Mouse (Mus musculus) embryonic stem cell, embryonic (primary cell): Measurements from ENCODE around the gene Foxp1.

Source experiments
- CTCF ChIA-PET, 4 experiments: fragments of 300-600 bp in 2 of 4; fragments of 350-600 bp in 2 of 4; sonication (Branson Sonifier 250); formaldehyde crosslinking; loops; one replicate each; lab custom pipeline; 2022; ENCODE audit warnings: inconsistent platforms in 2 of 4; lab: Charles Lee
- POLR2A ChIA-PET, 4 experiments: fragments of 300-600 bp in 2 of 4; fragments of 350-600 bp in 2 of 4; sonication (Branson Sonifier 250); formaldehyde crosslinking; loops; one replicate each; lab custom pipeline; 2022; ENCODE audit warnings: antibody characterized with exemption in 4 of 4, inconsistent platforms in 1 of 4; lab: Charles Lee

Foxp1 gene

DNA sequence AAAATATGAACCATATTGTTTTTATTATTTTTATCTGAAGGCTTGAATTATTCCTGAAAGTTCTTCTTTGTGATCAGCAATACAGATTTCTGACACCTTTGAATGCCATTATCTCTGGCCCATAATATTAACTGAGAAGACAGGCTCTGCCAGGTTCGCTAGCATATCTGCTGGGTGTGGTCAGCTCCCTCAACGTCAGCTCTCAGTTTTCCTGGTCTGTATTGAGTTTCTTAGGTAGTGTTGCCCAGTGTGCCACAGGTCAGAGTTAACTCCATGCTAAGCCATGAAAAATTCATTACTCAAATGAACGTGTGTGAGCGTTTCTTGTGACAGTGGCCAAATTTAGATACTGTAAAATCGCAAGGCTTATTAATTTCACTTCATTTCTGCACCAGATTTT, 26.4 kb downstream of the Foxp1 start:
- ChIA-PET POLR2A (interaction anchor here in 2 of 4 experiments (0.6 to 1.0 kb wide), 3 partner anchors 17 to 722 kb away, joined by 3 to 5 read pairs (median 4); no protein-coding TSS in a partner anchor), CTCF (interaction anchor here in 1 of 4 experiments (0.7 kb wide), 1 partner anchor 296 kb away, joined by 3 read pairs; no protein-coding TSS in a partner anchor)

DNA sequence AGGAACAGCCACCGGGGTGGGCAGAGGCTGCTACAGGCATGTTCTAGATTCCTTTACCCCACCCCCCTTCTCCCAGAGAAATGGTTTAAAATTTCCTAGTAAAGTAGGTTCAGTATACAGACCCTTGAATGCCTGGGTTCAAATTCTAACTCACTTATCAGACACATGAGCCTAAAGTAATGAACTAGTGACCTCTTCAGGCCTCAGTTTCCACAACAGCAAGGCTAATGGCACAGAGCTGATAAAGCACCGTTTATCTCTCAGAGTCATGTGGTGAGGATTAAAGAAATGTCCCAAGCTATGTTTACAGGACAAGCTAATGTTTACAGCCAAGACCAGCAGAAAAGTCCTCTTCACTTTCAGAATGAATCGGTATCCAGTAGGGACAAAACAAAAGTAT, 29.6 kb downstream of the Foxp1 start:
- ChIA-PET CTCF (interaction anchor here in 1 of 4 experiments (0.8 kb wide), 1 partner anchor 12 kb away, joined by 3 read pairs; no protein-coding TSS in a partner anchor), POLR2A (no interaction called here)

GRCm38 (mm10) chr6:99491979-99492544, 30.5 kb downstream of the Foxp1 start:
- POLR2A ChIA-PET: no interaction called here
- CTCF ChIA-PET: no interaction called here

DNA sequence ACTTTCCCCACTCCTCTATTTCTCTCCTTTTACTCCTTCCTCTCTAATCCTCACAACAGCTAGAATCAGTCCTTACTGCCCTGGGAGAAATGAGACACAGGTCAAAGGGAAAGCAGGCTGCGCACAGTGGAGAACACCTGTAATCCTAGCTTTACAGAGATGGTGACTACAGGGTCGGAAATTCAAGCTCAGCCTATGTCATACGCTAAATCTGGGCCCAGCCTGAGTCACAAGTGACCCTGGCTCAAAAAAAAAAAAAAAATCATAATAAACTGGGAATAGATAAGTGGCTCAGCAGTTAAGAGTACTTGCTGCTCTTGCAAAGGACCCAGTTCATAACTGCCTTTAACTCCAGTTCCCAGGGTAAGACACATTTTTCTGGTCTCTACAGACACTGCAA, 31.4 kb downstream of the Foxp1 start:
- ChIA-PET CTCF (no interaction called here), POLR2A (no interaction called here)

DNA sequence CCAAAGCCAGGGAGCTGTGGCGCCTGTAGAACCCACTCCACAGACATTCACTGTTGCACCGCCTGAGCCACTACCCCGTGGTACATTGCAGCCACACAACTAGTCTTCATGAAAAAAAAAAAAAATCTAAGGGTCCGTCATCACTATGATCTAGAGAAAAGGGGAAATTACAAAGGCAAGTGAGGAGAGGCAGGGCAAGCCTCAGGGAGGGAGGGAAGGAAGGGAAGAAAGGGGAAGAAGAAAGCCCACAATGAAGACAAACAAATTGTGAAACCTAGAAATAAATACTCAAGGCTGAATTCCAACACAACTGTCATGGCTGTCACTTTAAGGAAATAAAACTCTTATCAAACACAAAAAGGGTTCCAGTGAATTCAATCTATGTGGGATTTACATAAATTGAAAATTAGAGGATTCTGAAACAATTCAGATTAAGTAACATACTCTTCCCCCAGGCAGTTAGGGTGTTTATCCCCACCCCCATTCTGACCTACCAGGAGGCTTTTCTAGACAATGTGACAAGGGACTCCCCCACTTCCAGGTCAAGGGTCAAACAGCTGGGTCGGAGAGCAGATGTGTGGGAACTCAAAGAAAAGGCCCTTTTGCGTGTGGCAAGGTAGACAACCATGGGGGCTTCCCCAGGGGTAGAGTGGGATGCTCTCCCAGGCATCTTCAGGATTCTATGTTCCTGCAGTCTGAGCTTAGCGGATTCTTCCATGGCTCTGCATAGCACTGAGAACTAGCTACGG, 32.4 kb downstream of the Foxp1 start:
- POLR2A ChIA-PET: no interaction called here
- CTCF ChIA-PET: interaction anchor here in 2 of 4 experiments (0.6 to 0.7 kb wide), 2 partner anchors 57 to 959 kb away, joined by 3 read pairs; no protein-coding TSS in a partner anchor

DNA sequence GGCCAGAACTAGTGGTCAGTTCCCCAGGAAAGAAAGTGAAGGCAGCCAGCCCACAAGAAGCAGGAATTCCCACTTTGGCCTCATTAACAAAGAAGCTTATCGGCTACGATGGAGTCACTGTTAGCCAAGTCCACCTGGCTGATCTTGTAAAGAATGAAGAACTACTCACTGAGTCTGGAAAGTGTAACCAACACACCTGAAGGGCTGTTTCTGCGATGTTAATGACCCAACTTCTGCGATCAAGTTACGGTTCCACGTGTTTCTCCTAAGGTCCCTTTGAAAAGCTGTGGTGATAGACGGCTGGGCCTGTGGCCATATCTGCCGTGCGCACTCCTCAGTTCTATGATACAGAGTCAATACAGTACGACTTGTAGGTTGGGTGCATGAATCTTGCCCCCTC, 33.1 kb downstream of the Foxp1 start:
- ChIA-PET POLR2A (no interaction called here), CTCF (interaction anchor here in 2 of 4 experiments (0.6 to 0.7 kb wide), 2 partner anchors 57 to 958 kb away, joined by 3 read pairs; no protein-coding TSS in a partner anchor)

GRCm38 (mm10) chr6:99485884-99486640, 36.5 kb downstream of the Foxp1 start:
- CTCF ChIA-PET: interaction anchor here in 1 of 4 experiments (1.3 kb wide), 1 partner anchor 57 kb away, joined by 3 read pairs; no protein-coding TSS in a partner anchor

GRCm38 (mm10) chr6:99485217-99485883, 37.2 kb downstream of the Foxp1 start:
- ChIA-PET CTCF (interaction anchor here in 1 of 4 experiments (1.3 kb wide), 1 partner anchor 58 kb away, joined by 3 read pairs; no protein-coding TSS in a partner anchor), POLR2A (interaction anchor here in 1 of 4 experiments (0.6 kb wide), 1 partner anchor 36 kb away, joined by 3 read pairs; no protein-coding TSS in a partner anchor)

More at GRCm38 (mm10) chr6:99485884-99486640, 36.5 kb downstream of the Foxp1 start:
- POLR2A ChIA-PET: no interaction called here

DNA sequence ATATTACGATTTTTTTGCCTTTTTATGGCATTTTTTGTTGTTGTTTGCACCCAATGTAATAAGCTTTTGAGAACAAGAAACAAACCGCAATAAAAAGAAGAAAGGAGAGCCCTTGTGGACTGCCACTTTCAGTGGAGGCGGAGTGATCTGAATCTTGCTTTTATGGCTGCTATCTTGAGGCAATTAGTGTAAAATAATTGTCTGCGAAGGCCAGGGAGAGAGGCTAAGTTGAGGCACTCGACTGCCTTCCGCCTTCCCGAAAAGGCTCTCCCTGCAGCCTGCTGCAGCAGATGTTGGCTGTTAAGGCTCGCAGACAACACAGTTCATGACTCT, 37.7 kb downstream of the Foxp1 start:
- ChIA-PET POLR2A (interaction anchor here in 1 of 4 experiments (0.6 kb wide), 1 partner anchor 36 kb away, joined by 3 read pairs; no protein-coding TSS in a partner anchor), CTCF (no interaction called here)

DNA sequence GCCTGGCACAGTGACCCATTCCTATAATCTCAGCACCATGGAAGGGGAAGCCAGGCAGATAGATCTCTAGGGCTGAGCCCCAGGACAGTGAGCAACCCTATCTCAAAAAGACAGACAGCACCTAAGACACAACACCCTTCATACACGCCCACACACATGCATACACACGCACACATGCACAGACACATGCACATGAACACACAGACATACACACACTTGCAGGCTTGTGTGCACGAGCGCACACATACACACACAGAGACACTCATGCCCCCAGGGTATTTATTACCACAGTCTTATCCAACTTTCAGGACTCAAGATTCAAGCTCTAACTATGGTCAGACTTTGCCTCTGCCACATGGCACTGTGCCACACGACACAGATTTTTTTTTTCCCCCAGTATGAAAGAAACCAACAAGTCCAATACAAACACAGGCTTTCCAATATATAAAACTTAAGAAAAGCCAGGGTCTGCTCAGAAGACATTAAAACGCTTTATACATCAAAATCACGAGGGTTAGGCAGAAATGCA, 38.3 kb downstream of the Foxp1 start:
- CTCF ChIA-PET: no interaction called here
- POLR2A ChIA-PET: no interaction called here

DNA sequence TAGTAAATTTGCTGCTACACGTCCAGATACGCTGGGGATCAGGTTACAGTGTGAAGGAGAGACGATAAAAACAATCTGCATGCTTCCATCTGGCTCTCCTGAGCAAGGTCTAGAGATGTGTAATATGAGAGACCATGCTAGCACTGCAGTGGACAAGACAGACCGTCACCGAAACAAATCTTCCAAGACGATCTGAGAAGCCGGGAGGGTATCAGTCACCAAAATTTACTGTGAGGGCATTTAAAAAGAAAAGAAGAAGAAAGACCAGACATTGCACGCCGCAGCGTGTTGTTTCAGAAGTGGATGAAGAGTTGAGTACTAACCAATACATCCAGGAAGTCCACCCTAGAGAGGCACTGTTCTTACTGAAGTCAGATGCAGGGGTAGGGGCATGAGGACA, 39.0 kb downstream of the Foxp1 start:
- CTCF ChIA-PET: no interaction called here
- POLR2A ChIA-PET: no interaction called here

DNA sequence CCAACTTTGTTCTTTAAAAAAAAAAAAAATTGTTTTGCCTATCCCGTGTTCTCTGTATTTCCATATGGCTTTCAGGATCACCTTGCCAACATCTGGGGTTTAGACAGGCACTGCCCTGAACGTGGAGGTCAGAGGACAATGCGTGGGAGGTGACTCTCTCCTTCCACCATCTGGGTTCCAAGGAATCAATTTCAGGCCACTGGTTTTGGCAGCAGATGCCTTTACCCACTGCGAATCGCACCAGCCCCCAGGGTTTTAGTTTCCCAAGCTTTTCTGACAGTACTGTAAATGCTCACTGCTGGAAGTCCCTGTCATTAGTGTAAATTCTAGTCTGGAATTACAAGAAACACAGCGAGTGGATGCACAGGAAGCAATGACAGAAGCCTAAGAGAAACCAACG, 41.0 kb downstream of the Foxp1 start:
- ChIA-PET POLR2A (interaction anchor here in 1 of 4 experiments (1.1 kb wide), 1 partner anchor 244 kb away, joined by 3 read pairs; no protein-coding TSS in a partner anchor), CTCF (interaction anchor here in 3 of 4 experiments (0.6 to 1.0 kb wide), 3 partner anchors 11 to 1213 kb away, joined by 3 read pairs; no protein-coding TSS in a partner anchor)

DNA sequence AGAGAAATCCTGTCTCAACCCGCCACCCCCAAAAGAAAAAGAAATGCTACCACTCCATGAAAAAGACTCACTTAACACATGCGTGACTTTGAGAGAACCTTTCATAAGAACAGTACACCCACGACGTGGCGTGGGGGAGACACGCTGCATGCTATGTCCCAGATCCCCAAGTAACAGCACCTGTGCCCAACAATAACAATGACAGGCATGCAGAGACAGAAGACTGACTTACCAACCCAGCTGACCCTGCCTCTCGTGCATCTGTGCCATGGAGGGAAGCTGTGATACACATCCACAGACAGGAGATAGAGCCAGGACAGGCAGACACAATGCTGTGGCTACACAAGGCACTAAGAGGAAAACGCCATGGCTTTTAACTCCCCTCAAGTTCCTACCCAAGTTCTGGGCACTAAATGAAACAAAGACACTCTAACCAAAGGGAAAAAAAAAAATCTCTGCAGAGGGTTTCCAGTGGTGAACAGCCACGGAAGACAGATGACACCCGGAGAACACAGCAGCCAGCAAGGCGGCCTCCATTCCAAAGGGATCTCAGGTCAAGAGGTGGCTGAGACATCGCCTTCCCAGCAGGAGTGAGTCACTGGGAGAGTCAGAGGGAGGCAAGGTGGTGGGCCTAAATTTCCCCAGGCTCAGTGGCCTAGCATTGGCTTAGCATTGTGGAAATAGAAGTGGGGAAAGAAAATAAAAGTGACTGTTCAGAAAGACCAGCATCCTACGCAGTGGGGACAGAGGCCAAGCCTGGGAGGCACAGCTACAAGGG, 43.5 kb downstream of the Foxp1 start:
- ChIA-PET POLR2A (no interaction called here), CTCF (no interaction called here)

GRCm38 (mm10) chr6:99475040-99475439, 47.5 kb downstream of the Foxp1 start:
- ChIA-PET POLR2A (no interaction called here), CTCF (no interaction called here)

GRCm38 (mm10) chr6:99470906-99471305, 51.6 kb downstream of the Foxp1 start:
- ChIA-PET CTCF (no interaction called here), POLR2A (no interaction called here)

GRCm38 (mm10) chr6:99469134-99469834, 53.2 kb downstream of the Foxp1 start:
- POLR2A ChIA-PET: interaction anchor here in 2 of 4 experiments (0.6 to 0.7 kb wide), 3 partner anchors 40 to 368 kb away, joined by 3 to 6 read pairs (median 3); no protein-coding TSS in a partner anchor

DNA sequence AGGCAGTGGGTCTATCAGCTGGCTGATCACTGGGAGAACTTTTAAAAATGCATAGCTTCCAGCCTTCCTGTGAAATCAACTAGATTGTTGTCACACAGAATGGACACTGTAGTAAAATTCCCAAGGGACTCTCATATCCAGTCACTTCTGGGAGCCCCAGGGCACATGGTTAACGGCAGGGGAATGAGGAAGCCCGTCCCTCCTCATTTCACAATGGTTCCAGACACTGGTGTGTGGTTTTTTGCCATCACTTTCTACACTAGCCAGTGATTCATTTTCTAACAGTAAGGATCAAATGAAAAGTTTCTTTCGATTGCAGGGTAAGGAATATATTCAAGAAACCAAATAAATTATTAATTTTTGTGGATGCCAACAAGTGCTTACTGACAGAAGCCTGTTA, 54.7 kb downstream of the Foxp1 start:
- CTCF ChIA-PET: no interaction called here
- POLR2A ChIA-PET: no interaction called here

More at GRCm38 (mm10) chr6:99469134-99469834, 53.2 kb downstream of the Foxp1 start:
- CTCF ChIA-PET: interaction anchor here in 1 of 4 experiments (0.6 kb wide), 1 partner anchor 54 kb away, joined by 3 read pairs; no protein-coding TSS in a partner anchor
